Mouse (Mus musculus) neutrophil, adult 65 days (primary cell): ENCODE data around the gene 1700010B08Rik. TPM values are rescaled to one million over a fixed set of nuclear protein-coding genes. Genes with fewer than 3 reads are reported as not detected.

Experiments used
- total RNA-seq: library from RNA; stranded (reverse); gene quantifications from 2 replicates; pipeline ENCODE4 v1.2.4, GENCODE M21; 2023

The 1700010B08Rik gene
- not detected in 2 replicates for total RNA-seq

GRCm38 (mm10) chr2:173719115-173719514 lies at the start of gene 1700010B08Rik:
TSS of gene 1700010B08Rik (plus strand) at chr2:173719415.

GRCm38 (mm10) chr2:173737222-173737989 lies 18.2 kb downstream of the 1700010B08Rik start, which contains the start of gene Vapb:
TSS of gene Vapb (plus strand) at chr2:173737511.

Other genes with a start within 250 kb of the 1700010B08Rik start
- not detected in 2 replicates for gene 1700021F07Rik, start 196.8 kb upstream of the 1700010B08Rik start, total RNA-seq
- not detected in 2 replicates for gene Ankrd60, start 141.1 kb upstream of the 1700010B08Rik start, total RNA-seq
- 17.1 and 17.7 TPM in 2 replicates for gene Rab22a, start 59.7 kb upstream of the 1700010B08Rik start, total RNA-seq
- 29.6 and 34.2 TPM in 2 replicates for gene Vapb, start 18.1 kb downstream of the 1700010B08Rik start, total RNA-seq